Mouse (Mus musculus) monocyte, adult 2 months (primary cell): ENCODE measurements around the gene Krcc1.

Experiments used
- DNase-seq, 2 experiments: peaks; one replicate each; pipeline ENCODE4 v3.0.0; 2022; ENCODE audit warnings: low spot score in 2 of 2, low read depth in 1 of 2

Gene Krcc1

DNA sequence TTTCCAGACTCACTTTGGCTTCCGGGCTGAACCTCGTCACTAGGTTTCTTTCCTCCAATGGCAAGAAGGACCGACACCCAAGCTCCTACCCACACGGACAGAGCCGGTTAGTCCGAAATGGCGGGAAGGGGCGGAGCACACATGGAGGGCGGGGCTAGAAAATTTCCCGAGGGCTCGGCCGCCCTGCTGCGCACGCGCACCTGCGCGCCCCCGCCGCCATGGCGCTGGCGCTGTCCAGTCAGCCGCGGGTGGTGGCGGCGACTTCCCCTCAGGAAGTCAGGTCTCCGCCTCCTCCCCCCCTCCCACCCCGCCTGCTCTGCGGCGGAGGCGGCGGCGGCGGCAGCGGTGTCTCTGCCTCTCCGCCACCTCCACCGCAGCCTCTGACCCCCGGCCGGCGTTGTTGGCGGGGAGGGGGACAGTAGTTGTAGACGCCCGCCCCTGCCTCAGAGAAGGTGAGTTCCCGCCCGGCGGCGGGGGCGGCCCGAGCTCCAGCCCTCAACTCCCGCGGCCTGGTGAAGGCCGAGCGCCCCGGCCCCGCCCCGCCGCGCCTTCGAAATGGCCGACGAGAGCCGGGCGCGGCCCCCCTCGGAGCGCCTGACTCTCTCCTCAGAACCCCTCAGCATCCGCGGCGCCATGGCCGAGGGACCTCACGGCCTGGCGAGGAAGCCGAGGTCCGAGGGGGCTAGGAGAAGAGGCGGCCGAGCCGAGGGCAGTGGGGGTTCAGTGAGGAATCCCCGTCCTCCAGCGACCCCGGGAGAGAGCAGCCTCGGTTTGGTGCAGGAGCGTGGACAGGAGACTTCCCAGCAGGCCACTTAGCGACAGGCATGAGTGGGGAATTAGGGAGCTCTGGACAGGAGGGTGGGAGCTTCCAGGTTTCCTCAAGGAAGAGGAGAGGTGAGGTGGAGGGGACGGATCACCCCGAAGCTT is at the start of gene Krcc1:
Krcc1 (plus strand) TSS at position 289 of the 927 bp plus-strand sequence.
- peak; percentile 96 to 98 for DNase-seq

DNA sequence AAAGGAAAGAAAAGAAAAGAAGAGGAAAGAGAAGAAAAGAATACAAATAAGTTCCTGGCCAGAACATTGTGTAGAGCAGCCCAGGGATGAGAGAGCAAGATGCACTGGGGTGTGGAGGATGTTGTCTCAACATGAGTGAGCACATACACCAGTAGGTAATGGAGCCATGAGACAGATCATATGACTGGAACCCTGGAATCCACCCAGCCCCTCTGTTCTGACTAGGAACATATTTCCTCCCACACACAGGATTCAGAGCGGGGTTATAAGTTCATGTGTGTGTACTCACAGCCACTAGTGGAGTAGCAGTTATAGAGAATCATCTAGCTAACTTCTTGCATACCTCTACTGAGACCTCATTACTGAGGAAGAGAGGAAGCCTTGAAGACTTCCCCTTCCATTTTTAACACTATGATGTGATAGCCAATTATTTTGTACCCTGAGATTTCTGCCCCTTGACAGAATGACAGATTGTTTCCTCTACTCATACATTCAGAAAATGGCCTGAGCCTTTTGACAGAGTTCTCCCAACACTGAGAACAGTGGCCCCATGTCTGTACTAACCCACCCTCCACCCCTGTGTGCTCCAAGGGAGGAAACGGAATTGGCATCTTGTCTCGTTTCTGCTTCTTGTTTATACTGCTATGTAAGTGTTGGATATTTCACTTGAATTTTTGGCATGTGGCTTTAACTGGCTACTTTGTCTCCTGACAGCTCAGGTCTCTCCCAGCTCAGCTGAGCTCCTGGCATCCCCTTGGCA is 47.1 kb upstream of the Krcc1 start:
- DNase-seq = no peak

DNA sequence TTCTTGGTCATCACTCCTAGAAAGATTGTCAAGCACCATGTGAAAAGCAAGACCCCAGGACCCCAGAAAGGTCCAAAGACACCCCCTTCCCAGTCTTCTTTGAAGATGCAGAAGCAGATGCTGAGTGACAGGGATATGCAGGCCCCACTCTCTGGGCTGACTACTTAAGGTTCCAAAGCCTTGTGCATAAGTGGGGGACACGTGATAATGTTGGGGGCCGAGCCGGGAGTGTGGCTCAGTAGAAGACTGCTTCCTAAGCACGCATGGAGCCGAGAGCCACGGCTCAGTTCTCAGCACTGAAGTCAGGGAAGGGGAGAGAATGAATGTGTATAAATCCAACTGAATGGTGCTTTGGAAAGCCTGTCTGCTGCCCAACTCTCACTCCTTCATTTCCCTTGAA is 44.9 kb upstream of the Krcc1 start:
- no peak for DNase-seq

DNA sequence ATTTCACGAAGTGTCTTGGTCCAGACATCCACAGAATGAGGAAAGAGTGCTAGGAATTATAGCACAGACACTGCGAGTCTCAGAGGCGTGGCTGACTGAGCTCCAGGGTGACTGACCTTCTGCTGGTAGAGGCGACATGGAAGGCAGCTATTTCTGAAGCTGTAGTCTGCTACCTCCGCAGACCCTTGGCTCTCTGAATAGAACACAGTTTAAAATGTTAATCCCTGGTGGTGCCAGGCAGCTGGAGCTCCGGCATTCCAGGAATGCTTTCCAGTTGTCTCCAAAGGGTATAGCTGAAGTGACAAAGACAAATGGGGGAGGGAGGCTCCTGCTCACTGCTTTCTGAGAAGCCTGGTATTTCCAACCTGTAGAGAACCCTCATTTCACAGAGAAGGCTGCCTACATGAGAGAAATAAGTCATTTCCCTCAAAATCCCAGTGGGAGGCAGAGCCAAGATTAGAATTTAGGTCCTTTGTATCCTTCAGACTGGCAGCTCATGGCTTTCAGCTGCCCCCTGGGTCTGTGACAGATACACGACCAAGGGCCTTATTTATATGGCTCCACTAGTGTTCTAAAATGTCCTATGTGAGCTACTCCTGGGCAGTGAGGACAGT is 44.2 kb upstream of the Krcc1 start:
- DNase-seq = no peak

DNA sequence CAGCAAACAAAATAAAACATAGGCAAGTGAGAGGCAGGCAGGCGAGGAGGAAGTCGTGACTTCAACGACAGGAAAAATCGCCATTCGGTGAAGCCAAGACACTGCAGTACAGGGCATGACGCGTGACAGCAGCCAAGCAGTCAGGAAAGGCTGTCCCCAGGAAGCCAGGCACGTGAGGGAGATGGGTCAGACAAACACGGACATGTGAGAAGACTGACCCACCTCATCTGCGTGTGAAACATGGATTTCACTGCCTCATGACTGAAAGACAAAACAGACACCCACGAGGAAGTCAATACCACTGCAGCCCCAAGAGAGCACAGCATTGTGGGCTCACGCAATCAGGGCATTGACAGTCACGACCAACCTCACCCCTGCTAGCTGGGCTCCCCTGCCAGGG is 36.4 kb upstream of the Krcc1 start:
- DNase-seq = no peak

DNA sequence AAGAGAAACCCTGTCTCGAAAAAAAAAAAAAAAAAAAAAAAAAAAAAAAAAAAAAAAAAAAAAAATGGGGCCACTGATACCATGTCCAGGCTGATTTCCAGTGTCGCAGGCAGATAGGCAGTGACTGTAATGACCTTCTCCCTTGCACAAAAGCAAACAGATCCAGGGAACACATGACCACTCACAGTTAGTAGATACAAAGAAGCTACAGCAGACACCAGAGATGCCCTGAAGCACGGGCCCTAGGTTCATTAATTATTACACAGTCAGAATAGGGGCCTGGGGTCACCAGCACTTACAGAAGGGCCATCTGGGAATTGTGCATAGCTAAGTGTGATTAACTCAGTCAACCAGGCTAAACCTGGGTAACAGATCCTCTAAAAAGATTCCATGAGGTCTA is 35.5 kb upstream of the Krcc1 start:
- DNase-seq = no peak

DNA sequence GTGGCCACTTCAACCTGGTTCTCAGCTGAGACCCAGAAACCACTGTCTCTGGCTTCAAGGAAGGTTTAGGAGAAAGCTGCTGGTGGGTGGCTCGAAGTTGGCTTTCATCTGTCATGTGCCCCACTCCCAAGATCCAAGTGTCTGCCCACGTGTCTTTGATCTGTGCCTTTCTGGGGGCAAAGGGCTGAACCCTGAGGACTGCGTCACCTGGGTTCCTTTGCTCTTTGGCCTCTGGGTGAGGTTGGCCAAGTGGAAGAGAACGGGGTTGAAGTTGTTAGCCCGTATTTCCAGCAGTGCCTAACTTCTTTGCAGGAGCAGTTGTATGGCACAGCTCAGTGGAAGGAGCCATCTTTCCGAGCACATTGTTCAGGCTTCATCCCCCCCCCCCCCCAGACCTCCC is 35.0 kb upstream of the Krcc1 start:
- no peak for DNase-seq

DNA sequence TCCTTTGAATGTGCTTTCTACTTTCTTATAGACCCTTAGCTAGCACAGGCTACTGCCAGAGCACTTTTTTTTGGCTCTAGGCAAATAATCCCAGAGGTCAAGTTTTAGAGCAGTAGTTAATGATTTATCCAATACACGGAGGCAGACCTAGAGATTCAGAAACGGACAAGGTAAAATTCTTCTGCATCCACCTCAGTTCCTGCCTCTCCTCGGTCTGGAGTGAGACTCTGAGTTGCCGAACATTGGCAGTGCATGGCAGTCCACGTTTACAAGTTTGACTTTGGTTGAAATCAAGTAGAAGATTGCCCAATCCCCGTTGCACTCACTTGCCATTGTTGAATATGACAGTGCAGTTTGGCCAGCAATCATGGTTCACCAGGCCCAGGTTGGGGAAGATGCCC is 34.4 kb upstream of the Krcc1 start:
- DNase-seq = no peak

DNA sequence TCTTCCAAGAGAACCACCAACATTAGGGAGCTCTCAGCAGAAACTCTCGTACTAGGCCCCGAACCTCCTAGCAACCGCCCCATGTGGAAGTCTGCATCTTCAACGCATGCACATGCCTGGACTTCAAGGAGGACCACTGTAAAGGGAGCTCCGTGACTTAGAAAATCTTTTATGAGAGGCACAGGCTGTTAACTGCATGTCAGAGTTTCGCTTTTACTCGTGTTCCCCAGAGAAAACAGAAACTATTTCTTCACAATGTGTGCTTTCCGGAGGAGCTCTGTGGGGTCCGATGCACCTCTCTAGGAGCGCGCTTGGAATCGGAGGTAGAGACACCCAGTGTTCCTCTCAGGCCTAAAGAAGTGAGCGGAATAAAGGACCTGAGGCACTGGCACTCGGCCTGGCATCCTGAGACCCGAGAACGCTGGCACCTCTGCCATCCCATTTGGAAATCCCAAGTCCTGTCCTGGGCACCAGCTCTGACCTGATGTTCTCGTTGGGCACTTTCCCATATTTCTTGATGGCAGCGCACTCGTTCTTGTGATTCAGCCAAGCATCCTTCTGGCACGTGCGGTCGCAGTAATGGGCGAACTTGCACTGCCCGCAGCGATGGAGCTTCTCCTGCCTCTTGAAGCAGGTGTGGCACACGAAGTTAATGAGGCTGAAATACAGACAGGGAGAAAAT is 32.3 kb upstream of the Krcc1 start:
- no peak for DNase-seq

DNA sequence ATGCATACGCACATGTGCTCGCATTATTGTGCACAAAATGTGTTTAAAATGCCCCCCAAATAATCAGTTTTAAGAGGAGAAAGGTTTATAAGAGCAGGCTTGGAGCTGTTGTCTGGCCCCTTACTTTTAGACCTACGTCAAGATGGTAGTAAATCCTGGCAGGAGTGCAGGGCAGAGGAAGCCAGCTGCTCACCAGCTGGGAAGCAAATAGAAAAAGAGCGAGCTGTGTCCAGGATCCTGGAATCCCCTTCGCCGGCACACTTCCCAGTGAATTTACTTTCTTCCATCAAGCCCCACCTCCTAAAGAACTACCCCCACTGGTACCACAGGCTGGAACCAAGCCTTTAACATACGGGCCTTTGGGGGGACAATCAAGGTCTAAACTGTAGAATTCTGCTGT is 30.6 kb upstream of the Krcc1 start:
- DNase-seq = no peak

DNA sequence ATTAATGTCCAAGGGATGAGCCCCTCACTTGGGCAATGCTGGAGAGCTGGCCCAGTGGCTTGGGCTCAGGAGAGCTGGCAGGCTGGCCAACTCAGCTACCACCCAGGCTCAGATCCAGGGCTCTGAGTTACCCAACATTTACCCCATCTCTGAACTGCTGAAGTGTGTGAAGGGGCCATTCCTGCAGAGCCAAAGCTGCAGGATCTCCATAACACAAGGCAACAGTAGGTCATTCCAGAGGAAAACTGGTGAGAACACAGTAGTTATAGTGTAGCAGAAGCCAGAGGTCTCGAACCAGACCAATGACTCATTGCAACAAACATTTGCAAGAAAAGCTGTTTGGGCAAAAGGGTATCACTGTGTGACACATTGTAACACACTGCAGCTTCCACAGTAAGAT is 28.7 kb upstream of the Krcc1 start:
- no peak for DNase-seq

DNA sequence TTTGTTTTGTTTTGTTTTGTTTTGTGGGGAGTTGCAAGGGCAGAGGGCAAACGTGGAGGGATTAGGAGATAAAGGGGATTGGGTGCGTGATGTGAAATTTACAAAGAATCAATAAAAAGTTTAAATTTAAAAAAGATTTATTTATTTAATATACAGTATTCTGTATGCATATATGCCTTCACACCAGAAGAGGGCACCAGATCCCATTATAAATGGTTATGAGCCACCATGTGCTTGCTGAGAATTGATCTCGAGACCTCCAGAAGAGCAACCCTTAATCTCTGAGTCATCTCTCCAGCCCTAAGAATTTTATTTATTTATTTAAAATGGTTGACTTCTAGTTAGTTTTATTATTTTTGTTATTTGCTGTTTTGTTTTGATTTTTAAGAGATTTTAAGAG is 28.2 kb upstream of the Krcc1 start:
- no peak for DNase-seq

DNA sequence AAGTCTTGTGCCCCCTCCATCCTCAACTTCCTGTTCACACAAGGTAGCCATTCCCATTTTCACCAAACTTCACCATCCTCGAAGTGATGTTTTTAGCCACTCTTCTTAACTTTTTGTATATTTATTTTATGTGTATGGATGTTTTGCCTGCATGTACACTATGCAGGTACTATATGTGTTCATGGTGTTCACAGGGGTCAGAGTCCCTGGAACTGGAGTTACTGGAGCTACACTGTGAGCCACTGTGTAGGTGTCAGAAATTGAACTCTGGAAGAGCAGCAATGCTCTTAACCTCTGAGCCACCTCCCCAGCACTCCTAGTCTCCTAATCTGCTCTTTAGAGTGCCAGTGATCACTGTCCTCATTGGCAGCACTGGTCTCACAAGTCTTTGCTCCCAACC is 23.1 kb upstream of the Krcc1 start:
- DNase-seq = no peak

DNA sequence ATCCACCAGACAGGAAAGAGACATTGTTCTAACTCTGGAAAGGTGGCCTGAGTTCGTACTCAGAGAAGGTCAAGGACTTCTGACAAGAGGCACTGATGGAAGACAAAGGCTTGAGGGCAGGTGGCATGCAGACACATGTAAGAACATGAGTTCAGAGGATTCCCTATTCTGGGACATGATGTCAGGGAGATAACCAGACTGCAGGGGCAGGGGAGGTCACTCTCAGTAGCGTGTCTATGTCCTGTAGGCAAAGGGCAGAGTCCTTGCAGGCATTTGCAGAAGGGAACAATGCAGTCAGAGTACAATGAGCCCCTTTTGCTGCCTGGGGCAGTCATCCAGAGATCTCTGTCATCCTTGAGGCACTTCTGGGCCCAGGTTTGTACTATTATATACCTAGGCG is 21.9 kb upstream of the Krcc1 start:
- no peak for DNase-seq

DNA sequence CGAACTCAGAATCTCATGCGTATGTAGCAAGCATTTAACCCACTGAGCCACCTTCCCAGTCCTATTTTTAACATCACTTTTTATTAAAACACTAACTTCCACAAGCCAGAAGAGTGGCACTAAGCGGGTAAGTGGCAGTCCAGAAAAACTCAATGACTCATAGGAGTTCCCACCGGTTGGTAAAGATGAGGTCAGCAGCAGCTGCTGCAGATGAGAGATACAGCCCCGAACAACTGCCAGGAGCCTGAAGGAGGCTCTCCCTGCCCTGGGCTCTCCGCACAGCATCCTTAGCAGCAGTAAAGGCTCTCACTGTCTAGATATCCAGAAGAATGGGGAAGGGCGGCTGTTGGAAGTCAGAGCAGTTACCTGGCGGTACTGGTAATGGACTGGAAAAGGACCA is 20.5 kb upstream of the Krcc1 start:
- no peak for DNase-seq

DNA sequence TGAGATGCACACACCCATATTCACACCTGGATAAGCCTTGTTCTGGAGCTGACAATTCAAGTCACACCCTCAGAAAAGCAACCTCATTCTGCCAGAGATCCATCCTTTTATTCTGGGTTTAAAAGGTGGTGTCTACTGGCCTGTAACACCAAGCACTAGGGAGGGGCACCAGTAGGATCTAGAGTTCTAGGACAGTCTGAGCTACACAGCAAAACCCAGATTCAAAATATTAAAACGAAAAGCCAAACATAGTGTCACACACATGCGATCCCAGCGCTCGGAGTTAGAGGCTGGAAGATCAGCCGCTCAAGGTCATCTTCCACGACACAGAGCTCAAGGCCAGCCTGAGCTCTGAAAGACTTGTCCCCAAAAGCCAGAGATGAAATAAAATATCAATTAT is 17.0 kb upstream of the Krcc1 start:
- DNase-seq = no peak

DNA sequence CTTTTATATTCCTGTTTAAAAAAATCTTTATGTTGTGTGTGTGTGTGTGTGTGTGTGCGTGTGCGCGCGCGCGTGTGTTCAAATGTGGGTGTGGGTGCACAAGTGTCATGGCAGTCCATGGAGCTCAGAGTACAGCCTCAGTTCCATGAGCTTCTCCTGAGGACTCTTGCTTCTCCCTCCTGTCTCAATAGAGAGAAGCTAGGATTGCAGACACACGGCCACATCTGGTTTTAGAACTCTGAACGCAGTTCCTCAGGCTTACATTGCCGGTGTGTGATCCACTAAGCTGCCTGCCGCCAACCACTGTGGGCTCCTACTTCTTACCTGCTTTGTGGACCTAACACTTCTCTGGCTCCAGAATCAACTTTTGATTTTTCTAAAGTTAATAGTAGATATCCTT is 15.3 kb upstream of the Krcc1 start:
- DNase-seq = no peak

DNA sequence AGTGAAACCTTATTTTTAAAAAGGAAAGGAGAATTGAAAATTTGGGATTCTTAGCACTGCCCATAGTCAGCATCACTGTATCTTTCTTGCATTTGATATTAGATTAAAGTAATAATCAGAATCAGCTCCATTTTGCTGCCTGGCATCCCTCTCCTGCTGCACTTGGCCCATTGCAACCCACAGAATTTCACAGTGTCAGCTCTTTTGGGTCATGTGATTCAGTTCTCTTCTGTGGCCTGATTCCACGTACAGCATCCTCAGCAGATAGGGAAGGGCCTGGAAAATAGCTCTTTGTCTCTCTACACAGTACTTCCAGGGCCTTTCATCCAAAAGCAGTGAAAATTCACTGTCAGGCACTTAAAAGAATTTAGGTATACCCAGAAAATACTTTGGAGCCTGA is 14.1 kb upstream of the Krcc1 start:
- DNase-seq = no peak

DNA sequence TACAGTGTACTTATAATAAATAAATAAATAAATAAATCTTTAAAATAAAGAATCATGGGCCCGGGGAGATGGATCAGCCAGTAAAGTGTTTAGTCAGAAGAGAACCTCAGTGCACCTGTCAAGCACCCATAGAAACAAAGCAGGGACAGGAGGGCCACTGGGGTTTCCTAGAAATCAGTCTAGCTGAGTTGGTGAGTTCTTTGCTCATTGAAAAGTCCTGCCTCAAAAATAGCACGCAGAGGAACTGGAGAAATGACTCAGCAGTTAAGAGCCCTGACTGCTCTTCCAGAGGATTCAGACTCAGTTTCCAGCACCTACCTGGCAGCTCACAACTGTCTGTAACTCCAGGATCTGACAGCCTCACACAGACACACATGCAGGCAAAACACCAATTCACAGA is 12.9 kb upstream of the Krcc1 start:
- no peak for DNase-seq

DNA sequence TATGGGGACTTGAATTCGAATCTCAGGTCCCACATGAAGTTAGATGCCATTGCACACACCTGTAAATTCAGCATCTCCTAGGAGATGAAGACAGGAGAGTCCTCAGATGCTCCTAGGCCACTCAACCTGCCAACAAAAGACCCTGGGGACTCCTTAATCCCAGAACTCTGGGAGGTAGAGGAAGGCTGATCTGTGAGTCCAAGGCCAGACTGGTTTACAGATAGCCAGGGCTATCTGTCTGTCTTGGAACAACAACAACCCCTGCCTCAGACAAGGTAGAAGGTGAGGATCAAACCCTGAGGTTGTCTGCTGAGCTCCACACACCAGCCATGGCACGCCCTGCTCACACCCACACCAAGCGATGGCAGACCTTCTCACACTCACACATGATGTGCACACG is 12.3 kb upstream of the Krcc1 start:
- no peak for DNase-seq

DNA sequence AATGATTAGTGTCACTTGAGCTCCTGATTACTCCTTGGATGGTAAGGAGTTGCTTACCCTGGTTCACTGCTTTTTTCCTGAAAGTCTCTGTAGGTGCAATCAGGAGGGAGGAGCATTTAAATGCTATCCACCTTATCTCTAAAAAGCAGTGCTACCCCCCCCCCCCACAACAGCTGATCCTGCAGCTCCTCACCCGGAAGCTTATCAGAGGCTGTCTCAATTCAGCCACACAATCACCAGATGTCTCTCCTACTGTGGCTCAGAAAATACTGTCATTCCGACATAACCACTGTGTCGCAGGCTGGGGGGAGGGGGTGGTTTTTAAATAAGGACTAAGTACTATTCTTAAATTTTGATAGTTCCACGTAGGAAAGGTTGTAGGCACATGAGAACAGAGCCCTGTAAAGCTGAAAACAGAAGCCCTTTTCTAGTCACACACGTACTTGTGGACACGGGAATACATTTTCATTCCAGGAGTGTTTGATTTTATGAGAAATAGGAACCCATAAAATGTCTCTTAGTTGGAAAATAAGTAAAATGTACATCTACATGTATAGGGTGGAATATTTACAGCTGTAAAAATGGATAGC is 11.3 kb upstream of the Krcc1 start:
- no peak for DNase-seq
